Mouse (Mus musculus) embryo, embryonic 10 days (tissue): ENCODE data around the gene Grin3b.

ENCODE experiments used
- DNase-seq: peaks from one replicate; pipeline ENCODE4 v3.0.0-alpha.2; 2015; ENCODE audit warnings: low spot score

Gene Grin3b

GRCm38 (mm10) chr10:79966886-79967400 lies 3.6 kb upstream of the Grin3b start:
- DNase-seq: no peak

DNA sequence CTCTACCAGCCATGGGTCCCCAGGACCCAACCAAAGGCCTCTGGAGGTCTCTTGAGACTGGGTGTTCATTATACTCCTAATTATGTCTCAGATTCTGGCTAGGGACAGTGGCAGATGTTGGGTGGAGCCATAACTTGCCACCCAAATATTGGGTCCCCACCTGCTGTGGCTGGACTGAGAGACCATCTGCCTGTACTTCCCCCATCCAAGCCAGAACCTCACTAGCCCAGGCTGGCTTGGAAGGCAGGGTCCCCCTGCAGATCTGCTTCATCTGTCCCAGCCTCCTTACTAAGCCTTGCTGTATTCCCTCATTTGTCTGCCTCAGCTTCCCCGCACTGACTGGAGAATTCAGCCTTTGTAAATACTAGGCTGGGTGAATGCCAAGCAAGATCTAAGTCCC lies 2.3 kb upstream of the Grin3b start:
- no peak for DNase-seq

DNA sequence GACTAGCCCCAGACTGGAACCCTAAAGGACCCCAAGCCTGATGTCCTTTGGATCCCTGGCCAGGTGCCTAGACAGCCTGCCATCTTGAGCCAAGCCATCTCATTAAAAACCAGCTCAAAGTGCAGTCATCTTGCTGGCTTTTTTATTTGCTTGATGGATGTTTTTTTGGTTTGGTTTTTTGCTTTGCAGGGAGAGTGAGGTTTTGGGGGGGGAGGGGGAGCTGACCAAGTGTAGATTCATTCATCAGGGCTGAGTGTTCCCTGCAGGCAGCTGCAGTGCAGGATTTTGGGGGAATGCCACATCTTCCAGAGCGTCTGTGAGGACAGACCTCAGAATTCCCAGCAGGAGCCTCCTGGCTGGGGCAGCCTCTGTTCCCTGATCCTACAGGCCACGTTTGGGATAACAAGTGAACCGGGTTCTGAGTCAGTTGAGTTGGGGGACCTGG lies 1.4 kb upstream of the Grin3b start:
- DNase-seq: no peak

DNA sequence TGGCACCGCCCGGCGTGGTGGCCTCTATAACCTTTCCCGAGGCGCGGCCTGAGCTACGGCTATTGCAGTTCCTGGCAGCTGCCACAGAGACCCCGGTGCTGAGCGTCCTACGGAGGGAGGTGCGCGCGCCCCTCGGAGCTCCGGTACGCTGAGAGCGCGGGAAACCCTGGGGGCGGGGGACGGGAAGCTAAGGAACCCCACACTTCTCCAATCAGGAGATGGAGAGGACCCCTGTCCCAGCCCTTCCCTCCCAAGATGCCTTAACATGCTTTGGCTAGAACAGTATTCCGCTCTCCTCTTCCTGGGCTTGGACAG lies 625 bp downstream of the Grin3b start:
- DNase-seq: peak; percentile 42

- no peak for DNase-seq
Observed at GRCm38 (mm10) chr10:79972831-79973230, 2.3 kb downstream of the Grin3b start.

DNA sequence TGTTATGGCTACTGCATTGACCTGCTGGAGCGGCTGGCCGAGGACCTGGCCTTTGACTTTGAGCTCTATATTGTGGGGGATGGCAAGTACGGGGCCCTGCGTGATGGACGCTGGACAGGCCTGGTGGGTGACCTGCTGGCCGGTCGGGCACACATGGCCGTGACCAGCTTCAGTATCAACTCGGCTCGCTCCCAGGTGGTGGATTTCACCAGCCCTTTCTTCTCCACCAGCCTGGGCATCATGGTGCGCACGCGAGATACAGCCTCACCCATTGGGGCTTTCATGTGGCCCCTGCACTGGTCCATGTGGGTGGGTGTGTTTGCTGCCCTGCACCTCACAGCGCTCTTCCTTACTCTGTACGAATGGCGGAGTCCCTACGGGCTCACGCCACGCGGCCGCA lies 3.6 kb downstream of the Grin3b start:
- no peak for DNase-seq

GRCm38 (mm10) chr10:79974668-79975067 lies 4.2 kb downstream of the Grin3b start:
- DNase-seq: no peak

DNA sequence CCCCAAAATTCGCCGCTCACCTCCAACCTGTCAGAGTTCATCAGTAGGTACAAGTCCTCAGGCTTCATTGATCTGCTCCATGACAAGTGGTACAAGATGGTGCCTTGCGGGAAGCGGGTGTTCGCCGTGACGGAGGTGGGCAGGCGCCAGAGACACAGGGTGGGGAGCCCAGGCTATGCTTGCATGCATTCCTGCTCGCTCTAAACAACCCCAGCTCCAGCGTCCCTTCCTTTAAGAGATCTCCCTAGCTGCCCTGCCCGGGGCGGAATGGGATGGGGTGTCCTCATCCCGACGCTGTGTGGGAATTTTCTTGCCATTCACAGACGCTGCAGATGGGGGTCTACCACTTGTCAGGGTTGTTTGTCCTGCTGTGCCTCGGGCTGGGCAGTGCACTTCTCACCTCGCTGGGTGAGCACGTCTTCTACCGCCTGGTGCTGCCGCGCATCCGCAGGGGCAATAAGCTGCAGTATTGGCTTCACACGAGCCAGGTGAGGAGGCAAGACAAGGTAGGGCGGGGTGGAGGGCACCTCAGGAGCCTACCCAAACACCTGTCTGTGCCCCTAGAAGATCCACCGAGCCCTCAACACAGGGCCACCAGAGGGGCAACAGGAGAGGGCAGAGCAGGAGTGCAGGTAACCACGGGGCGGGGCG lies 5.7 kb downstream of the Grin3b start:
- DNase-seq: no peak

DNA sequence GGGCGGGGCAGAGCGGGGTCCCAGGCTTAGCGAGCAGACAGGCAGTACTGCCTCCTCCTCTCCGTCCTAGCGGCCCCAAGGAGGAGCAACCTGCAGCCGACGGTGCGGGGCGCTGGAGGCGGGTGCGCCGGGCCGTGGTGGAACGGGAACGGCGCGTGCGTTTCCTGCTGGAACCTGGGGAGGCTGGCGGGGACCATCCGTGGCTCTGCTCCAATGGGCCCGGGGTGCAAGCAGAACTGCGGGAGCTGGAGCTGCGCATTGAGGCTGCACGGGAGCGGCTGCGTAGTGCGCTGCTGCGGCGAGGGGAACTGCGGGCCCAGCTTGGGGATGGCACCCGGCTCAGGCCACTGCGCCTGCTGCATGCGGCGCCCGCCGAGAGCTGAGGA lies 6.2 kb downstream of the Grin3b start:
- DNase-seq: no peak

DNA sequence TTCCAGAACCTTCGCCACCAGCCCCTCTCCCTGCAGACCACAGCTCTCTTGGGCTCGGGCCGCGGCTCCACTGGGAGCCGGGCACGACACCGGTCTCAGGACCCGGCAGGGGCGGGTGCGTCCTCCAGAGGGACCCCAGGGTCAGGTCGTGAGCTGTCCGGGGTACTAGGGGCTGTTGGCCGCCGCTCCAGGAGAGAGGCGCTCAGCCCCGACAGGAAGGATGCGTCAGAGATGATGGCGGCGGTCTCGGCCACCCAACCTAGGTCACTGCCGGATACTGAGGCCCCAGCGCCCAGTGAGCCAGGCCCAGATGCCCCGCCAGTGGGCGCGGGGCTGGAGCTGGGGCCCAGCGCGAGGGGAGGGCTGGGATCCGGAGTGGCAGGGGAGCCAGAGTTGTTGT lies 6.8 kb downstream of the Grin3b start:
- no peak for DNase-seq

GRCm38 (mm10) chr10:79978061-79978460 lies 7.5 kb downstream of the Grin3b start:
- DNase-seq: no peak

GRCm38 (mm10) chr10:79979401-79980155 lies 9.1 kb downstream of the Grin3b start:
- no peak for DNase-seq

GRCm38 (mm10) chr10:79983205-79983604 lies 12.7 kb downstream of the Grin3b start:
- no peak for DNase-seq

DNA sequence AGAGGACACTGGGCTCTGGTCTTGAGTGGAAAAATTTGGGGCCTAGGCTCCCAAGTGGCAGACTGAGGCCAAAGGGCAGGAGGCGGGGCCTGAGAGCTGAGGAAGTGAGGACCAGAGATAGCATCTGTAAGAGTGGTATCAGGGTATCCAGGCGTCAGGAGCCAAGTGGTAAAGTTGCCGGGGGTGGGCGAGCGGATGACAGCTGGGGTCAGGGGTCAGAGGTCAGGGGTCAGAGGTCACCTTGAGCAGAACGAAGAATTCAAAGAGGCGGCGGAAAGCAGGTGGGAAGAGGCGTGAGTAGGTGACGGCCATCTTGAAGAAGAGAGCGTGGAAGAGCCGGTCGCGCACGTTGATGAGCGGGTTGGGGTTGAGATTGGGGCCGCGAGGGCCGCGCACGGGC lies 13.2 kb downstream of the Grin3b start:
- peak; percentile 77 for DNase-seq

- DNase-seq: peak; percentile 92
Observed at GRCm38 (mm10) chr10:79984195-79984816, 13.8 kb downstream of the Grin3b start, which contains the start of gene Tmem259. Gene Tmem259, minus strand, starts transcription at chr10:79984330.

DNA sequence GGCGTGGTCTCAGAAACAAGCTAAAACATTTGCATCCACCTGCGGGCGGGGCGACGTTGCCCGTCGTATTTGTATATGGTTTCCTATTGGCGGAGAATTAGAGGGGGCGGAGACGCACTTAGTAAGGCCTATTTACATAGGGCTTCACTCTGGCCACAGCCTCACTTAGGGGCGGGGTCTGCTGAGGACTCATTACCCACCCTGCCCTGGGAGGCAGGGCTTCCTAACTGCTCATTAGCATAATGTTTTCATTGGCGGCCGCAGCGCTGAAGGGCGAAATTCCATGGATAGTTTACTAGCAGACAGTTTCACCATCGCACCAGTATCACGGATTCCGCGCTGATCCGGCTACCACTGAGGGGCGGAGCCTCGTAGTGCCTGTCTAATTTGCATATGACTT lies 14.4 kb downstream of the Grin3b start:
- peak; percentile 99 for DNase-seq

DNA sequence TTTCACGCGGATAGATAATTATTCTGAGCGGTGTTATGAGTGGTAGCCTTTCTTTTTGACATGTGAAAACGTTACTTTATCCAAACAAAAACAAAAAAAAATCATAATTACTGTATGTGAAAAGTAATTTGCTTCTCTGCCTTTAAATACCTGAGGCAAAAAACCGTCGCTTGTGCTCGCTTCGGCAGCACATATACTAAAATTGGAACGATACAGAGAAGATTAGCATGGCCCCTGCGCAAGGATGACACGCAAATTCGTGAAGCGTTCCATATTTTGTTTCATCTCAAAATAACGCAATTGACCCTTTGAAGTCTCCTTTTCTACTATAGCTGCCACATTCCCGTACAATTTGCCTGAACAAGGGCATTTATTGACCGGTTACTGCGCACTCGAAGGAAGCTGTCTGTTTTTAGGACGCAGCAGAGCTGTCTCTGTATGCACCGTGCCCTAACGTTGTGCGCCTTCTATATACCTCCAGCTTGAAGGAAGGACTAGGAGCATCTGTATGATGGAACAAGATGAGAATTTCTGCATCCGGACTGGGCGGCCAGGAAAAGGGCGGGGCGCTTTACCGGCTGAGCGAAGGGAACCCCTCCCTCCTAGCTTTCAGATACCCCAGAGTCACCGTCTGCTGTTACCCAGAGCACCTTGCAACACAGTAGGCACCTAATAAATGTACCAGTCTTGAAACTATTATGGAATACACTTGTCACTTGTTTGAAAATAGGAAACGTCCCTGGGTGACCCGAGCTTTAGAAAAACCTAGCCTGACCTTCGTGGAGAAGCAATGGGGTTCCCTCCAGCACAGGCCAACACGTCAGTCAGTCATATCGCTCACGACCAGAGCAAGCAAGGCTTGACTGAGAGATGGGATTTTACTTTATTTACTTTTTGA lies 15.1 kb downstream of the Grin3b start:
- DNase-seq: peak; percentile 56

DNA sequence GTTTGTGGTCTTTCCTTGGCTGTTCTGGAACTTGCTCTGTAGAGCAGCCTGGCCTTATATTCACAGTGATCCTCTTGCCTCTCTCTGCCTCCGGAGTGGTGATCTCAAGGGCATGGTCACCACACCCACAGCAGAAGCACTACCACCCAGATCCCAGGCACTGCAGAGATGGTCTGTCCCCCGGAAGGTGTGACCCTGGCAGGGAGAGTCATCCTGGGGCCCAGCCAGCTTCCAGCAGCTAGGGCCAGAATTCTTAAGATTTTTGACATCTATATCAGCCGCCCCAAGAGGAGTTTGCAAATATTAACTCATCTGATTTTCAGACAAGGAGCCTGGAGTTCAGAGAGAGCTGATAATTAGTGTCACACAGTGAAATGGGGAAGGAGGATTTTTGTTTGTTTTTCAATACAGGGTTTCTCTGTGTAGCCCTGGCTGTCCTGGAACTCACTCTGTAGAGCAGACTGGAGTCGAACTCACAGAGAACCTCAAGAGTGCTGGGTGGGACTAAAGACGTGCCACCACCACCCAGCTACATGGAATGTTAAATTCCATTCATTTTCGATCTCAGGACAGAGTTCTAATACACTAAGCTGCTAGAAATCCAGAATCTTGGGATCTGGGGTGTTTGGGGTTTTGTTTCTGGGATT lies 15.8 kb downstream of the Grin3b start:
- DNase-seq: no peak

GRCm38 (mm10) chr10:79986963-79987362 lies 16.4 kb downstream of the Grin3b start:
- peak; percentile 88 for DNase-seq

DNA sequence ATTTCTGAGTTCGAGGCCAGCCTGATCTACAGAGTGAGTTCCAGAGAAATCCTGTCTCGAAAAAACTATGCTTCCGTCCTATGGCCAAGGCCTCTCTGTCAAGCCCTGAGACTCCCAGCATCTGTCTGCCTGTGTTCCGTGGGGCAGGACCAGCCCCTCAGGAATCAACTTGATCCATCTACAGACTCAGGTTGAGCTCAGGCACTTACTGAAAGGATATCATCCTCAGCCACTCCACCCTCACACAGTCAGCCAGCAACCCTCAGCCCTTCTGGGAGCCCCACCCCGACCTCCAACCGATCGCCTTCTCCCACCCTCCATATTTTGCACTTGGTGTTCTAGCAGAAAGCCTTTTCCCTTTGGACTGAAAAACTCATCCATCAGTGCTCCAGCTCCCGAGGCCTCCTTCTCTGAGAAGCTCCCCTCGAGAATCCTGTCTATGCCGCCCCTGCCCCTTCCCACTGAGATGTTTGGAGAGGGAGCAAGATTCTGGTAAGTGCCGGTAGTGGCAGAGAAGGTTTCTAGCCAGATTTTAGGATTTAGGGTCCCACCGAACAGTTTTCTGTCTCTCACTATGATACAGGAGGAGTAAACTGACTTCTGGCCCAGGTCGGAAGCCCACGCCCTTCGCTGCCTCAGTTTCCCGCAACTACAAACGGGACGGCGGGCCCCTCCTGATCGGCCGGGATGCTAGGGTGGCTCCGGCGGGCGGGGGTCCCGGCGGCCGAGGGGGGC lies 17.4 kb downstream of the Grin3b start:
- DNase-seq: no peak
